Mouse (Mus musculus): ENCODE results near the gene Apoe. TPM values are rescaled to one million over a fixed set of nuclear protein-coding genes. Genes with fewer than 3 reads are reported as not detected.
"Not testable (repeated sequence)": the region's sequence is repeated elsewhere in the genome, so short reads cannot be mapped to it uniquely, and the experiment has no call there.

The Apoe gene
- total RNA-seq, 2 experiments from 2014 or later = 927 to 1,142 TPM

DNA sequence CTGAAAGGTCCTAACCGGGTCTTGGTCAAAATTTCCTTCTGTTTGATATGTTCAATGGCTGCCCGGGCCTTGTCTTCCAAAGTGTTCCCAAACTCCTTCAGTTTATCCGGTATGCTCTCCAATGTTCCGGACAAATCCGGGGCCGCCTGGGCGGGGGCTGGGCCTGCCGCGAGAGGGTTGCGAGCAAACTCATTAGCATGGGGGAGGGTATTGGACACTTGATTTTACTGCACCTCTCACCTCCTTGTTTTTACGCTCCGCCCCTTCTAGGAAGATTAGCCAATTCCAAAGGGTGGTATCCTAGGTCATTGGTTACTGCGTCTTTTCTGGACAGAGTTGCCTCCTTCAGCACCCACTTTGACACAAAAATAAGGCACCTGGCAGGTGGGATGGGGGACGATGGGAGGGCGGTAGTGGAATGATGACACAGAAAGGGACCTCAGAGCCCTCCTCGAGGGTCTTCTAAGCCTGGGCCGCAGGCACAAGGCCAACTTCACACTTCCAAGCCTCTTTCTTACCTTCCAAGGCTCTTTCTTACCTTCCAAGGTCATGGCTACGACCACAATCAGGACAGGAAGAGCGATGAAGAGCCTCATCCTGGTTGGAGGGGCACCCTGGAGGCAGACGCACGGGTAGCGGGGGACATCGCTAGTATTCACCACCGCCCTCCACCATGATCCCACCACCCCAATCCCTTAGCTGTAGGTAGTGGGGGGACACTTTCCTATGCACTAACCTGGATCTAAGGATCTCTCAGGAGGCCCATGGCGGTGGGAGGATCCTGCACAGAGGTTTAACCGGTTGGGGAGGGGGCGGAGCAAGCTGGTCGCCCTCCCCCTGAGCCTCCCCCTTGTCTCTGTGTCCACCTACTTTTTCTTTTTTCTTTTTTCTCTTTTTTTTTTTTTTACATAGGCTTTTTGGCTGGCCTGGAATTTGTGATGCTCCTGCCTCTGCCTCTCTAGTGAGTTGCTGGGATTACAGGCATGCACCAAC, 6.8 kb downstream of the Apoe start, which contains the start of gene Apoc1:
Gene Apoc1 (minus strand): TSS at position 788 of the 993 bp plus-strand sequence.
- peak; percentile 61 to 65 for DNase-seq

- no peak for DNase-seq
These were observed 7.6 kb downstream of the Apoe start for GRCm38 (mm10) chr7:19691434-19691833.

- DNase-seq = no peak
These were observed 8.1 kb downstream of the Apoe start for GRCm38 (mm10) chr7:19690845-19691244.

GRCm38 (mm10) chr7:19688611-19689010, 10.4 kb downstream of the Apoe start:
- no peak for DNase-seq

DNA sequence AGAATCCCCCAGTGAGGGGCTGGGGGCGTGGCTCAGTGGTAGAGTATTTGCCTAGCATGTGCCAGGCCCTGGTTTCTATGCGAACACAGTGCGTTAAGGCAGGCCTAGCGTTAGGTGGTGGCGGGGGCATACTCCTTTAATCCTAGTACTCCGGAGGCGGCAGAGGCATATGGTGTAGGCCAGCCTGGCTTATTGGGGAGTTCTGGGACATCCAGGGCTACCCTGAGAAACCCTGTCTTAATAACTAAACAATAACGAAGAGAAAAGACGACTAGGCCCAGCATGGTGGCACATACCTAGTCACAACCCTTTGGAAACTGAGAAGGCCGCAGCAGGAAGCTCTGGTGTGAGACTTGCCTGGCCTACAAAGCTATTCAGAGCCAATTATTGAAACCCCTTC, 10.9 kb downstream of the Apoe start:
- no peak for DNase-seq

- not testable (repeated sequence) for DNase-seq
These were observed 11.9 kb downstream of the Apoe start for GRCm38 (mm10) chr7:19686927-19687583.

DNA sequence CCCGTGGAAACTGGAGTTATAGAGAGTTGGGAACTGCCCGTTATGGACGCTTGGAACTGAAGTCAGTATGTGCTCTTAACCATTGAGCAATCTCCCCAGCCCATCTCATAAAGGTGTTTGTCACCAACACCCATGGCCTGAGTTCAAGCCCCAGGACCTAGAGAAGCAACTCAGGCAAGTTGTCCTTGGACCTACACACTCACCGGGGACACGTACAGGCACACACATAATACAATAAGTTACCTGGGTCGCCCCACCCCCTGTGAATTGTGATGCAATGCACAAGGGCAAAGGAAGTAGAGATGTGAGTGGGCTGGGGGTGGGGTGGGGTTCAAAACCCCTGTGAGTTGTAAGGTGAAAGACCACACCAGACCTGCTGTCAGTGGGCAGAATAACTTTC, 12.5 kb downstream of the Apoe start:
- DNase-seq = no peak

DNA sequence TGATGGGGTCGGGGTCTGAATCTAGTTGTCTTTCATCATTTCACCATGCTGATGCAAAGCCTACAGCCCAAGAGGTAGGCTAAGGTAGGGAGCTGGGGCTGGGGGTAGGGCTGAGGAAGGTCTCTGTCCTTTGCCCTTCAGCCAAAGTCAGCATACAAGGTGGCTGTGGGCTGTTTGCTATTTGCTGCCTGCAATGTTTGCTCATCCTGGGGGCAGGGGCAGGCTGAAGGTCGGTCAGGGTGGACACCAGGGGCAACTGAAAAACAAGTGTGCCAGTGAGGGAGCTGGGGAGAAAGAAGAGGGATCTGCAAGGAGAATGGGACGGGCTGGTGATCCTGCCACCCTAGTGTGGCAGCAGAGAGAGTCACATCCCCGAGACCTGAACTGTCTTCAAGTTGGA, 13.6 kb downstream of the Apoe start:
- no peak for DNase-seq

DNA sequence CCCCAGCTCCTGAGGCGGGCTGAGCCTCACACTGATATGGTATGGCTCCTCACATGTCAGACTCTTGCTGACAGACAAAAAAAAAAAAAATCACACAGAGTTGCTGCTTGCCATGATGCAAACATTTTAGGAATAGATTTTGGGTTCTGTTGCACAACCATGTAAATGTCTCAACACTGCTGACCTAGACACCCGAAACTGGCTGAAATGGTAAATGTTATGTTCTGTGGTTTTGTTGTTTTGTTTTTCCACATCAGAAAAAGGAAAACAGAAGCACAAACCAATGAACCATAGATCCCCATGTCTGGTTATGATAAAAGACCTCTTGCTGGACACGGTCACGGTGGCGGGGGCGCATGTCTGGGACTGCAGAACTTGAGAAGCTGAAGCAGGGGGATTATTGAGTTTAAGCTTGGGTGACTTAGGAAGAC, 15.2 kb downstream of the Apoe start:
- DNase-seq = no peak

- no peak for DNase-seq
These were observed 16.0 kb downstream of the Apoe start for GRCm38 (mm10) chr7:19682979-19683378.

GRCm38 (mm10) chr7:19681202-19681694, 17.7 kb downstream of the Apoe start, which contains the start of the genes Gm44805 and Apoc4:
Gene Gm44805 (minus strand): TSS chr7:19681423.
Gene Apoc4 (minus strand): TSS chr7:19681479.
- DNase-seq = peak; percentile 84 to 90

- peak in 1 of 2 experiments; percentile 52 for DNase-seq
These were observed 18.3 kb downstream of the Apoe start for GRCm38 (mm10) chr7:19680702-19681101.

- no peak for DNase-seq
These were observed 20.1 kb downstream of the Apoe start for GRCm38 (mm10) chr7:19678901-19679300.

DNA sequence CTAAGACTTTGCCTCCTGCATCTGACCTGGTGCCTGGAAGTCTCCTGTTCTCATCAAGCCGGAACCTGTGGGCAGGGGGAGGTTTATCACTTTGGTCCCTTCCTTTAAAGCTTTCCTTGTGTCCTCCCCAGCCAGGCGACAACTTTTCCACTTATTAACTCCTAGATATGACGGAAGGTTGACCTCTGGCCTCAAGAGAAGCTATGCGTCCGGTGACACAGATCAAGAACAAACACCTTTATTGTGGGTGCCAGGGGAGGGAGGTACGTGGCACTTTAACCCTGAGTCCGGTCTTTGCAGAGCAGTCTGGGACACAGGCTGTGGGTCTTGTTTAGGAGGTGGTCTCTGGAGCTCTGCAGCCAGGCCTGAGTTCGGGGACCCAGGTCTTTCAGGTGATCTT, 21.1 kb downstream of the Apoe start, which contains the start of gene Apoc2:
Gene Apoc2 (minus strand): TSS at position 70 of the 400 bp plus-strand sequence.
- DNase-seq = no peak

DNA sequence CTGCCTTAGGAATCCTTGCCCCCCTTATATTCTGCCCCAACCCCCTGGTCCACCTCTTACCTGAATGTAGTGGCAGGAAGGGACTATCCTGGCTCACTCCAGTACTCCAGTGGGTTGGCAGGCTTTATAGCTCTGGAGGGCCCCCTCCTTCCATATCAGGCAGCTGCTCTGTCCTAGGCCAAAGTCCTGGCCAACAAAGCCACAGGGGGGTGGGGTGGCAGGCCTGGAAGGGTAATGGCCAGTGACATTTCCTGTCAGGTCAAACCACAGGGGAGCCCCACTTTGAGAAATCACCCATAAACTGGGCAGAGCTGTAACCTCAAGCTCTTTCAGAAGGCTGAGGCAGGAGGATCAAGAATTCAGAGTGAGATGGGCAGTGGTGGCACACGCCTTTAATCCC, 22.3 kb downstream of the Apoe start:
- DNase-seq = no peak

- no peak for DNase-seq
These were observed 23.2 kb downstream of the Apoe start for GRCm38 (mm10) chr7:19675824-19676223.

- no peak for DNase-seq
These were observed 25.8 kb downstream of the Apoe start for GRCm38 (mm10) chr7:19673083-19673699.

DNA sequence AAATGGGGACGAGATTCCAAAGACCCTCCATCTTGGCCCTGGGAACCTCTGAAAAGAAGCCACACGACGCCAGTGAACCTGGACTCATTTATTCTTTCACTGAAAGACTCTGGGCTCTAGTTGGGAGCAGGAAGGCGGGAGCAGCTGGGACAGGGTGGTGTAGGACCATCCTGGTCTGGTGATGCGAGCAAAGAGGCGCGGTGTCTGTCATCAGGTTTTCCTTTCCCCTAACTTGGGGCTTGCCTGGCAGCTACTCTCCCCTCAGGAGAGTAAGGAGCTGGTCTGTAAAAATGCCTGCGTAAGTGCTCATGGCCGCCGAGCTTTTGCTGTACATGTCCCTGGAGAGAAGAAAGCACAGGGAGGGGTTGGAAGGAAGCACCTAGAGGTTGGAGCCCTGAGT, 27.5 kb downstream of the Apoe start:
- DNase-seq = no peak

DNA sequence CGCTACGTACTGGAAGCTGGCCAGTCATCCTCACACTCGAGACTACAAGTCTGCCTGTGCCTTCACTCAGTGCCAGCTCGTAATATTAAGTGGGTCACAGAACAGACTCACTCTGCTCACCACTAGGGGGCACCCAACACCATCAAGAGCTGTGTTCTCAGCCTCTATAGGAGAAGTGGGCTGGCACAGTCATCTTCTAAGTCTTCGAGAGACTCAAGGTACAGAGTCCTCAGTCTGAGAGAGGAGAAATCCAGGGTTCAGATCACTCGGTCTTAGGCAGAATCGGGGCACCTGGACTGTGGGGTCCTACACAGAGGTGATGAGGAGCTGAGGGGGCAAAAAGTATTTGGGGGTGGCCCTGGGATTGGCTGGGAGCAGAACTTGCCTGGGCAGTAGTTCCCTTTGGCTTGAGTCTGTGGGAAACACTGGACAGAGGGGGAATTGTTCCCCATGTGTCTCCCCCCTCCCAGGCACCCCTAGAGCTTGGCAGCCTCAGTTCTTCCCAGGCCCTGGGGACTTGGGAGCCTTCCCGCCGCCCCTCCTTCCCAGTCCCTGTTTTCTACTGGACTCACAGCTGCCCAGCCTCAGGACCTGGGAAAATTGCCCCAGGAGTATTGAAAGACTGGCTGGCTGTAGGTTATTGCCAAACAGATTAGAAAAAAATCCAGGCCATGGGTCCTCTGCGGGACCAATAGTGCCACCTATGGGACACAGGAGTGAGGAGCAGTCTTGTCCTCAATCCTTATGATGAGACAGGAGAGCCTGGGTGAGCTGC, 29.9 kb downstream of the Apoe start:
- peak; percentile 93 to 96 for DNase-seq

DNA sequence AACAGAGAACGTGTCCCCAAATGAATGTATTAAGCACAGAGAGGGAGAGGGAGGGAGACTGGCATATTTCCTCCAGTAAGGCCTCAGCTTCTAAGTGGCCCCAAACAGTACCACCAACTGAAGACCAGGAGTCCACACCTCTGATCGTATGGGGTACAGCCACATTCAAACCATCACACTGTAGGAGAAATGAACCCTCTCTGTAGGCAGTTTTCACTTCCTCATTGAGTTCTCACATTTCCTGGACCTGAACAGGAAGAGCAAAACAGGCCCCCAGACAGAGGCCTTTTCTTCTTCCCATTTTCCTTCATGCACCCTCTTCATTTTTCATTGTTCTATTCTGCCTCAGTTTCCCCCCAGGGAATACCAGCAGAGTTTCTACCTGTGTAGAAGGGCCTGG, 31.6 kb downstream of the Apoe start:
- no peak for DNase-seq

DNA sequence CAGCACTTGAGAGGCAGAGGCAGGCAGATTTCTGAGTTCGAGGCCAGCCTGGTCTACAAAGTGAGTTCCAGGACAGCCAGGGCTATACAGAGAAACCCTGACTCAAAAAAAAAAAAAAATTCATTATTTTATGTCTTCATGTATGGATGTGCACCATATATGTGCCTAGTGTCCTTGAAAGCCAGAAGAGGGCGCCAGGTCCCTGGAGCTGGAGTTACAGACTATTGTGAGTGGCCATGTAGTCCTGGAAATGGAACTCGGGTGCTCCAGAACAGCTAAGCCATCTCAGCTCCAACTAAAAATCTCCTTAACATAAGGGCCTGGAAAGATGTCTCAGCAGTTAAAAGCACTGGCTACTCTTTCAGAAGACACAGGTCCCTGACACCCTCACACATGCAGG, 32.2 kb downstream of the Apoe start:
- no peak for DNase-seq
